Mouse (Mus musculus) liver, embryonic 11.5 days (tissue): ENCODE data around the gene Rif1. TPM values are rescaled to one million over a fixed set of nuclear protein-coding genes. Genes with fewer than 3 reads are reported as not detected.
"Not testable (repeated sequence)": the region's sequence is repeated elsewhere in the genome, so short reads cannot be mapped to it uniquely, and the experiment has no call there.

Experiments used
- ATAC-seq: fragments of 200-750 bp; cut with Nextera tagmentation; replicated peaks from 2 replicates; pipeline ENCODE4 v1.8.0; 2017; ENCODE audit warnings: moderate number of reproducible peaks, mild to moderate bottlenecking, moderate TSS enrichment, moderate library complexity; ENCODE audit not compliant: low FRiP score
- DNase-seq: peaks from one replicate; pipeline ENCODE4 v3.0.0-alpha.2; 2017; ENCODE audit warnings: low spot score
- H3K27ac ChIP-seq: fragments of 300-500 bp; sonication (generic); 2 replicates; pipeline ENCODE4 v1.5.1; 2014; ENCODE audit warnings: mild to moderate bottlenecking, low read depth, low read length, control low read depth
- H3K27me3 ChIP-seq: fragments of 300-500 bp; sonication (generic); replicated peaks from 2 replicates; pipeline ENCODE4 v1.6.1; 2014; ENCODE audit warnings: low read length, mixed read lengths; ENCODE audit not compliant: control insufficient read depth, insufficient read depth
- H3K36me3 ChIP-seq: fragments of 300-500 bp; sonication (generic); 2 replicates; pipeline ENCODE4 v1.6.1; 2014; ENCODE audit warnings: mild to moderate bottlenecking, low read length, moderate library complexity, mixed read lengths; ENCODE audit not compliant: control insufficient read depth, insufficient read depth
- H3K4me1 ChIP-seq: fragments of 300-500 bp; sonication (generic); replicated peaks from 2 replicates; pipeline ENCODE4 v1.6.1; 2014; ENCODE audit warnings: low read length, mixed read lengths; ENCODE audit not compliant: control insufficient read depth, insufficient read depth
- H3K4me2 ChIP-seq: fragments of 300-500 bp; sonication (generic); 2 replicates; pipeline ENCODE4 v1.6.1; 2014; ENCODE audit warnings: mild to moderate bottlenecking, control low read depth, moderate library complexity
- H3K4me3 ChIP-seq: fragments of 300-500 bp; sonication (generic); 2 replicates; pipeline ENCODE4 v1.5.1; 2014; ENCODE audit warnings: low read depth, low read length, control low read depth
- H3K9ac ChIP-seq: fragments of 300-500 bp; sonication (generic); 2 replicates; pipeline ENCODE4 v1.6.1; 2014; ENCODE audit warnings: low read depth, low read length, control low read depth
- H3K9me3 ChIP-seq: fragments of 300-500 bp; sonication (generic); 2 replicates; pipeline ENCODE4 v1.6.1; 2016; ENCODE audit warnings: low read length, inconsistent platforms, mixed read lengths; ENCODE audit not compliant: control insufficient read depth
- WGBS: fragments of 180-500 bp; shearing (Covaris S2); extraction: QIAGEN DNeasy Blood & Tissue Kit; methylation state at CpG from one replicate; pipeline ENCODE4 v1.1.7; 2014; 5-methylcytosine and 5-hydroxymethylcytosine counted together
- polyA plus RNA-seq: library from polyadenylated mRNA; unstranded; fragments of >200 nt; fragmentation: Nextera tagmentation; extraction: Ambion mirVana; gene quantifications from 2 replicates; pipeline ENCODE4 v1.2.1, GENCODE M21; 2014

Gene Rif1
- polyA plus RNA-seq, 1 experiment from 2014 or later: 44.9 TPM

GRCm38 (mm10) chr2:52084013-52084412, 11.4 kb downstream of the Rif1 start:
- H3K4me3 ChIP-seq: no peak overlapping the region
- peaks cover 41% of the 10 kb centered on the region for H3K36me3 ChIP-seq
- no peak overlapping the region for H3K4me2 ChIP-seq
- H3K9ac ChIP-seq: no peak overlapping the region
- no peaks in the 10 kb centered on the region for H3K9me3 ChIP-seq
- H3K27ac ChIP-seq: no peak overlapping the region
- DNase-seq (no peak), ATAC-seq (no peak)
- no peaks in the 10 kb centered on the region for H3K4me1 ChIP-seq
- 92% methylated on average over 3 of the region's 3 CpGs for WGBS
- no peaks in the 10 kb centered on the region for H3K27me3 ChIP-seq

- DNase-seq (no peak), ATAC-seq (no peak)
- no peak overlapping the region for H3K9ac ChIP-seq
- no peaks in the 10 kb centered on the region for H3K27me3 ChIP-seq
- 93% methylated on average over 2 of the region's 2 CpGs for WGBS
- no peaks in the 10 kb centered on the region for H3K4me1 ChIP-seq
- no peaks in the 10 kb centered on the region for H3K9me3 ChIP-seq
- no peak overlapping the region for H3K4me3 ChIP-seq
- H3K36me3 ChIP-seq: peaks cover 40% of the 10 kb centered on the region
- H3K4me2 ChIP-seq: no peak overlapping the region
- no peak overlapping the region for H3K27ac ChIP-seq
Measured at GRCm38 (mm10) chr2:52084571-52084970, 11.9 kb downstream of the Rif1 start.

DNA sequence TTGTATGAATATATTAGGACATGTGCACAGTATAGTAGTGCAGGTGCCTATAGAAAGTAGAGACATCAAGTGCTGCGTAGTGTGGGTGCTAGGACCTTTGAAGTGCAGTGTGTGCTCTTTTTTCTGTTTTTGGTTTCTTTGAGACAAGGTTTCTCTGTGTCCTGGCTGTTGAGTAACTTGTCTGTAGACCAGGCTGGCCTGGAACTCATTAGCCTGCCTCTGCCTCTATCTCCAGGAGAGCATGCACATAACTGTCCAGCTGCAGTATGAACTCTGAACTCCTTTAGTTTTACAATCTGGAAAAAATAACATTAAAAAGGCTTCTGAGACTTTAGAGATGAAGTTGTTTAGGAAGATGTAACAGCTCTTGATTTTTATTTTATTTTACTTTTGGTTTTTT, 41.5 kb downstream of the Rif1 start:
- Histone ChIP-seq H3K4me1 (no peaks in the 10 kb centered on the region), H3K4me2 (no peak overlapping the region), H3K9ac (no peak overlapping the region), H3K27ac (no peak overlapping the region), H3K9me3 (no peaks in the 10 kb centered on the region), H3K27me3 (no peaks in the 10 kb centered on the region), H3K4me3 (no peak overlapping the region), H3K36me3 (peaks cover 51% of the 10 kb centered on the region)
- DNase-seq (no peak), ATAC-seq (no peak)
- WGBS: 88% methylated on average over 1 of the region's 1 CpGs

GRCm38 (mm10) chr2:52131370-52131769, 58.7 kb downstream of the Rif1 start:
- ATAC-seq, H3K9me3 ChIP-seq, H3K27me3 ChIP-seq, H3K4me1 ChIP-seq, H3K4me2 ChIP-seq, H3K4me3 ChIP-seq, H3K27ac ChIP-seq, H3K9ac ChIP-seq, DNase-seq, H3K36me3 ChIP-seq: not testable (repeated sequence)
- WGBS: 97% methylated on average over 20 of the region's 20 CpGs

- Histone ChIP-seq H3K36me3 (peaks cover 4% of the 10 kb centered on the region; the same call in 1 of the 2 replicates), H3K9ac (no peak overlapping the region), H3K4me3 (no peak overlapping the region), H3K9me3 (no peaks in the 10 kb centered on the region), H3K4me1 (no peaks in the 10 kb centered on the region), H3K27me3 (no peaks in the 10 kb centered on the region), H3K27ac (no peak overlapping the region), H3K4me2 (no peak overlapping the region)
- WGBS: 89% methylated on average over 2 of the region's 2 CpGs
- no peak for ATAC-seq
- DNase-seq: no peak
Measured at GRCm38 (mm10) chr2:52133351-52133750, 60.7 kb downstream of the Rif1 start.

- H3K9ac ChIP-seq: no peak overlapping the region
- WGBS: 79% methylated on average over 3 of the region's 3 CpGs
Measured at GRCm38 (mm10) chr2:52153064-52153463, 80.4 kb downstream of the Rif1 start.

DNA sequence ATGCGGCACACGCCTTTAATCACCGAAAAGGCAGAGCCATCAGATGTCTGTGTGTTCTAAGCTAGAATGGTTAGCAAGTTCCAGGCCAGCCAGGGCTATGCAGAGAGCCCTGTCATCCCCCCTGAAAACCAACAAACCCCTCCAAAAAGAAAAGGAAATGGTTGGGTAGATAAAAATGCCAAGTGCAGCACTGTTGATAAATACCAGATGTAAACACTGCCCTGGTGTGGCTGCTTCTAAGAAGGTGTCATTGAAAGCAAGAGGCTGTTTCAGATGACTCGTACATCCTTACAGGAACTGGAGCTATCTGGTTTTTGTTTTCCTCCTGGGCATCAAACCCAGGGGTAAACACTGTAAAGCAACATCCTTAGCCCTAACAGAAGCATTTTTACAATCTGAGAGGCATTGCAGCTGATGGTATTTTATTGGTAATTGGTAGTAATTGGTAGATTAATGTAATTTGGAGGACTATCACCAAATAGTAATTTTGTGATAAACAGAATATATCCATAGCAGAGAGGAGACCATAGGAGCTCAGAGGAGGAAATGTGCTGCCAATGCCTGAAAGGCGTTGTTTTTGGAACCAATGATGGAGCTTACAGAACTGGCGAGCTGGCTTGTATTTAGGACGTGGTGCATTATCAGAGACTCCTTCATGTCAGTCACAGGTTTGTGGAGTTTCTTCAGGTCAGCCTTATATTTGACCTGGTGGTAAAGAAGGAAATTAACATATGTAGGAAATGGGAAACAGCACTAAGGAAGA, 96.8 kb downstream of the Rif1 start:
- ATAC-seq (no peak), DNase-seq (no peak)
- WGBS: 57% methylated on average over 7 of the region's 7 CpGs
- Histone ChIP-seq H3K27me3 (no peaks in the 10 kb centered on the region), H3K36me3 (no peaks in the 10 kb centered on the region), H3K4me3 (no peak overlapping the region), H3K4me2 (no peak overlapping the region), H3K27ac (no peak overlapping the region), H3K9ac (no peak overlapping the region), H3K9me3 (no peaks in the 10 kb centered on the region), H3K4me1 (no peaks in the 10 kb centered on the region; the same call in 1 of the 2 replicates)

More at GRCm38 (mm10) chr2:52153064-52153463, 80.4 kb downstream of the Rif1 start:
- Histone ChIP-seq H3K27me3 (no peaks in the 10 kb centered on the region), H3K4me1 (no peaks in the 10 kb centered on the region), H3K9me3 (no peaks in the 10 kb centered on the region), H3K36me3 (no peaks in the 10 kb centered on the region), H3K27ac (no peak overlapping the region), H3K4me2 (no peak overlapping the region), H3K4me3 (no peak overlapping the region)
- ATAC-seq (no peak), DNase-seq (no peak)

Other genes with a start within 250 kb of the Rif1 start
- 29.2 and 35.1 TPM in 2 replicates for gene Rbm43, start 137.7 kb upstream of the Rif1 start, polyA plus RNA-seq
- gene Nmi, start 99.3 kb upstream of the Rif1 start, polyA plus RNA-seq: 11.8 and 12.5 TPM in 2 replicates
- gene Tnfaip6, start 34.8 kb upstream of the Rif1 start, polyA plus RNA-seq: 1.8 and 1.9 TPM in 2 replicates